Mouse (Mus musculus) kidney, adult 11 months (tissue): ENCODE results near the gene Rrm2.
"Not testable (repeated sequence)": the region's sequence is repeated elsewhere in the genome, so short reads cannot be mapped to it uniquely, and the experiment has no call there.

Experiments
- DNase-seq: peaks from one replicate; pipeline ENCODE4 v3.0.0; 2022

Gene Rrm2

GRCm38 (mm10) chr12:24705502-24706263, 2.4 kb upstream of the Rrm2 start:
- no peak for DNase-seq

DNA sequence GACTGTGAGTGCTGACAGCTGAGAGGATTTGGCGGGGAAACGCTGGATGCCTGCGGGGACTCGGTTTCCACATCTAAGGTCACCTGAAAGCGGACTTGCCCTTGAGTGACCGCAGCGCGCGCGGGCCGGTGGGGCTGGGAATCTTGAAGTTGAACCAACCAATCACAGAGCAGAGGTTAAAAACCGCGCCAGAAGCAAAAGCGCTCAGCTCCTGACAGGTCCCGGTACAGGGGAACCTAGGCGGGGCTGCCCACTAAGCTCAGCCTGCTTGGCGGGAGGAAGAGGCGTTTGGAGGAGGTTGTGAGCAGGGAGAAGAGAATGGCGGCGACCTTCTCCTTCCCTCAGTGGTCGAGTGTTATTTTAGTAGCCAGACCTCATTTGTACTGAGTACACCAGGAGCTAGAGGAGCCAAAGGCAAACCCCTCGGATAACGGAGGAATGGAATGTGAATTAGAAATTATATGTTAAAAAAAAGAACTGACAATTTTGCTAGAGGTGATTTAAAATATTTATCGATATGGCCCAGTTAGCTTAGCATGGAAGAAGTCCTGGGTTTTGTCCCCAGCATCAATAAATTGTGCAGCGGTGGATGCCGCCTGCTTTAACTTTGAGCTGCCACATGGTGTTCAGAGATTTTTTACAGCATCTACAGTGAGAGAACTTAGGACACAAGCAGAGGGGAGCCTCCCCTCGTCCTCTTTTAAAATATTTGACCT, 1.1 kb upstream of the Rrm2 start:
- peak; percentile 72 for DNase-seq

GRCm38 (mm10) chr12:24707480-24707802, 600 bp upstream of the Rrm2 start:
- no peak for DNase-seq

GRCm38 (mm10) chr12:24708824-24709218, 780 bp downstream of the Rrm2 start:
- no peak for DNase-seq

GRCm38 (mm10) chr12:24709409-24709808, 1.4 kb downstream of the Rrm2 start:
- DNase-seq = no peak

DNA sequence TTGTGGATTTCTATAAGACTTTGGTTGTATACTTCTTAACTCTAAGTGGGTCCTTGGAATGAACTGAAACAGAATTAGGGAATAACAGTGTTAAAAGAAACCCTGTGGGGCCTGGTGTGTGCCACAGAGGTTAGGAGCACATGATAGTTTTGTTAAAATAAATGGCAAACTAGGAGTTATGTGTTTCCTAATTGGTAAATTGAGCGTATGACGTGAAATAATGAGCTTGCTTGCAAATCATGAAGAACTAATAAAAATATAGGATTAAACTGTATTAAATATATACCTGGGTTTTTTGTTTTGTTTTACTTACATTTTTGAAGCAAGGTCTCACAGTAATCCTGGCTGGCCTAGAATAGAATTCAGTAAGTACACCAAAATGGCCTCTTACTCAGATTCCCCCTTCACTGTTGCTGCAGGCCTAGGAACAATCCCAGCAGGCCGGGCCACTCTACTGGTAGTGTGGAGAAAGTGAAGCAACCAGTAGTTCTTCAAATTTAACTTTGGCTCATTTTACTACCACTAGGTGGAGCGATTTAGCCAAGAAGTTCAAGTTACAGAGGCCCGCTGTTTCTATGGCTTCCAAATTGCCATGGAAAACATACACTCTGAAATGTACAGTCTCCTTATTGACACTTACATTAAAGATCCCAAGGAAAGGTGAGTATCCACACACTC, 1.9 kb downstream of the Rrm2 start:
- DNase-seq = peak; percentile 44

- DNase-seq = no peak
Measured at GRCm38 (mm10) chr12:24710672-24711071, 2.6 kb downstream of the Rrm2 start.

DNA sequence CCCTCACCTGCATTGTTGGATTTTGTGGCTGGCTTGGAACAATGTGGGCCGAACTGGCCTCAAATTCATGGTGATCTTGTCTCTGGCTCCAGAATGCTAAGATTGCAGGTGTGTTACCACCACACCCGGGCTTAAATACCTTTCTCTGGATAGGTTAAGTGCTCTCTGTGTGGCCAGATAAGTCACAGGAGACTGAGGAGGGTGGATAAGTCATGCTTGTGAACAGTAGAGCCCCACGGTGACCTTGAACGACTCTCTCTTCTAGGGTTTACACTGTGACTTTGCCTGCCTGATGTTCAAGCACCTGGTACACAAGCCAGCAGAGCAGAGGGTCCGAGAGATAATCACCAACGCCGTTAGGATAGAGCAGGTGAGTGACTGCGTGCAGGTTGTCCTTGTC, 4.4 kb downstream of the Rrm2 start:
- DNase-seq = no peak

DNA sequence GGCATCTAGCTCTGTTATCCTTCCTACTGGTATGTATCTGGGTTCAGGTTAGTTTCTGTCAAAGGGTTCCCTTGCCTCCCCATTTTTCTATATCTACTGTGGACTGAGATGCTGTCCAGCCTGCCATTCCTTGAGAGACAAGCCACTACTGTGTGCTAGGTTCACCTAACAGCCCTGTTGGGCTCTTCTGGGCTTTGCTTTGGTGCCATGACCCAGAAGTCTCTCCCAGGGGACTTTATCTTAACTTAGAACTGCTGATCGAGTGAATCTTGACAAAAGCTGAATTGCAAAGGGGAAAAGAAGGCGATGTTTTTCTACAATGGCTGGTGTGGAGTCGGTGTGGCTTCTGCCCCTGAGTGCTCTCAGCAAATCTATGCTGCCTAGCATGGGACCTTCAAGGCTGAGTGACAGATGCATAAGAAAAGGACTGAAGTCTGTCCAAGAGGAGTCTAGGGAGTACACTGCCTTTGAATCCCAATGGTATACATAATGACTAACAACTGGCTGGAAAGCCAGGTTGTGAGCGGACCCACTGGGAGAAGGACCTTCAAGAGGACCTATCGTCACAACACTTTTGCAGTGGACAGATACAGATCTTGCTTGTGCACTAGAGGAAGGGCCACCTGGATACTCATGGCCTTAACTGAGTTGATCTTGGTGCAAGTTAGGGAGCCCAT, 6.7 kb downstream of the Rrm2 start:
- DNase-seq = no peak

- DNase-seq = no peak
Measured at GRCm38 (mm10) chr12:24715268-24715896, 7.3 kb downstream of the Rrm2 start.

GRCm38 (mm10) chr12:24716721-24717301, 8.8 kb downstream of the Rrm2 start:
- DNase-seq = no peak

- no peak for DNase-seq
Measured at GRCm38 (mm10) chr12:24723434-24723833, 15.4 kb downstream of the Rrm2 start.

- DNase-seq = no peak
Measured at GRCm38 (mm10) chr12:24723859-24724258, 15.8 kb downstream of the Rrm2 start.

DNA sequence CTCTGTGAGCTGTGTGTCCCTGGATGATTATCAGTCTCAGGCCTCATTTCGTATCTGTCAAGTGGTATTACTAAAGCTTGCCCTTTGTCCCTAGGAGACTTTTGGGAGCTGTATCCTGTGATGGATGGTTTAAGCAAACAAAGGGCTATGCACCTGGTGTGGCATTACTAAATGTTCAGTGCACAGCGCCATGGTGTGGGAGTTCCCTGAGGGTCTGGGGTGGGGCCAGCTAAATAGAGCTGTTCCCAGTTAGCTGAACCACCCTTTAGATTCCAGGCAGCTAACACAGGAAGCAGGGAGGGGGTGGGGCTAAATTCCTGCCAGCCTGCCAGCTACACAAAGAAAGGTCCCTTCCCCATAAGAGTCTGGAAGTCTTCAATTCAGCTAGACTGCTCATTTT, 16.3 kb downstream of the Rrm2 start:
- DNase-seq = no peak

GRCm38 (mm10) chr12:24734828-24735394, 26.9 kb downstream of the Rrm2 start:
- peak; percentile 40 for DNase-seq

- no peak for DNase-seq
Measured at GRCm38 (mm10) chr12:24736956-24737355, 28.9 kb downstream of the Rrm2 start.

GRCm38 (mm10) chr12:24739963-24740362, 31.9 kb downstream of the Rrm2 start:
- DNase-seq = no peak

GRCm38 (mm10) chr12:24741535-24741934, 33.5 kb downstream of the Rrm2 start:
- DNase-seq = not testable (repeated sequence)

- no peak for DNase-seq
Measured at GRCm38 (mm10) chr12:24744309-24744708, 36.3 kb downstream of the Rrm2 start.

DNA sequence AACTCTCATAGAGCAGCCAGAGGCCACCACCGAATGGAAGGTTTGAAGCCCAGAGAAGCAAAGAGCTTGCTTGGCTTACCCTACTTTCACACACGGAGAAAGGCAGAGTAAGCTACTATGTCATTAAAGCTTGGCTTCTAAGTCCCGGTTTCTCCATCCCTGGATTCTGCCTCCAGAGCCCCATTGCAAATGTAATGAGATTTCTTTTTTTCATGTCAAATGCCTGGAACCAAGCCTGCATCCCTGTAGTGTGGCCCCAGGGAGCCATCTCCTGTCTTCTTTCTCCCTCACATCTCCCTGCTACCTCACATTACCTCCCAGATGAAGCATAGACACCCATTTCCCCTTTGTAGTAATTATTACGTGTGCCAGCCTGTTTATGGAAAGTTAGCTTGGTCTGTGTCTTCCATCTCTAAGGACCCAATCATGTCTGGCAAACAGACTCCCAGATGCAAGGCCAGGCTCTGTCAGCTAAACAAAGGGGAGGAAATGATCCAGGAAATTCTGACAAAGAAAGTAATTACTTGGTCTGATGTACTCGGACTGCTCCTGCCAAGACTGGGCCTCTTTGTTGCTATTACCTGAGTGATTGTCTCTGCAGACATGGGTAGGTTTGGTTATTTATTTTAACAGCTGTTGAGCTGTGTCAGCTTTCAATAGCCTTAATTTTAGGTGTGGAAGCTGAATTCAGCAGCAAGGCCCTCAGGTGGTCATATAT, 38.7 kb downstream of the Rrm2 start:
- DNase-seq = no peak

- DNase-seq = no peak
Measured at GRCm38 (mm10) chr12:24747297-24747696, 39.3 kb downstream of the Rrm2 start.

DNA sequence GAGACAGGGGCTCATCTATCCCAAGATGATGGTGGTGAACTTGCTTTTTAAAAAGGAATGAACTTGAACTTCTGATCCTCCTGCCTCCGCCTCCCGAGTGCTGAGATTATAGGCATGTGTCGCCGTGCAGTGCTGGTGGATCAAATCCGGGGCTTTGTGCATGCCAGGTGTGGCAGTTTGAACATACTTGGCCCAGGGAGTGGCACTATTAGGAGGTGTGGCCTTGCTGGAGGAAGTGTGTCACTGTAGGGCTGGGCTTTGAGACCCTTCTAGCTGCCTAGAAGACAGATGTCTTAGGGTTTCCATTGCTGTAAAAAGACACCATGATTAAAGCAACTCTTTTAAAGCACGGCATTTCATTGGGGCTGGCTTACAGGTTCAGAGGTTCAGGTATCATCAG, 42.5 kb downstream of the Rrm2 start:
- DNase-seq = no peak
